Mouse (Mus musculus): ENCODE results near the gene Lrrc2. TPM values are rescaled to one million over a fixed set of nuclear protein-coding genes. Genes with fewer than 3 reads are reported as not detected.
A peak's percentile ranks its signal among the peaks of the same experiment; 100 is the strongest.

Gene Lrrc2
- total and polyA plus RNA-seq, 3 experiments, result 1.6 to 3.6 (median 1.6) TPM

- no peak for TF ChIP-seq KAT2A (IDR thresholded peaks at IDR 0.05; ENCODE audit: insufficient replicate concordance, low read length)
- H3K9me3 ChIP-seq (replicated peaks; ENCODE audit: low read length), result peaks cover 5% of the 10 kb centered on the region
- no peaks in the 10 kb centered on the region for H3K36me3 ChIP-seq (replicated peaks in 1 of 2; ENCODE audit: control insufficient read depth in 1 of 2, insufficient read depth in 1 of 2, low read length in 1 of 2)
- H3K9ac ChIP-seq (ENCODE audit: insufficient read depth, low read depth), result no peak within 1 kb of the TSS
- H3K79me2 ChIP-seq (replicated peaks; ENCODE audit: control insufficient read depth, extremely low read depth, insufficient read depth, poor library complexity, severe bottlenecking), result no peaks in the 10 kb centered on the region
- dilution Hi-C loops (cut with MboI; ENCODE audit: extremely low pct_ligation_motif_present, extremely low pct_unique_long_range_greater_than_20kb, low sequenced_read_pairs) (no loop called here), in situ Hi-C loops (cut with MboI; ENCODE audit: low pct_ligation_motif_present, low pct_unique_long_range_greater_than_20kb, low sequenced_read_pairs) (no loop called here)
- no peak within 1 kb of the TSS for H3K27ac ChIP-seq (ENCODE audit: insufficient read depth, low read depth)
- DNase-seq (ENCODE audit: extremely low read depth), result no peak
- H3K4me2 ChIP-seq (ENCODE audit: insufficient read depth, low read depth, poor library complexity, severe bottlenecking), result no peak within 1 kb of the TSS
- H3K27me3 ChIP-seq (replicated peaks), result peaks cover 4% of the 10 kb centered on the region
- peaks cover 0 to 16% of the 10 kb centered on the region in 2 experiments; a peak in 2 of 4 replicates for H3K4me1 ChIP-seq (ENCODE audit: control insufficient read depth in 1 of 2, insufficient read depth in 2 of 2)
- H3K4me3 ChIP-seq (replicated peaks in 1 of 3; ENCODE audit: low read depth in 2 of 3, low read length in 2 of 3, poor library complexity in 1 of 3), result no peak within 1 kb of the TSS
Observed at GRCm38 (mm10) chr9:110990204-110990603, 38.9 kb downstream of the Lrrc2 start, which contains the start of gene Rtp3. Gene Rtp3, minus strand, starts transcription at chr9:110990583.

GRCm38 (mm10) chr9:110993281-110993709 lies 42.0 kb downstream of the Lrrc2 start:
- no peaks in the 10 kb centered on the region for H3K9me3 ChIP-seq (replicated peaks; ENCODE audit: low read length)
- no peak overlapping the region for H3K4me2 ChIP-seq (ENCODE audit: insufficient read depth, low read depth, poor library complexity, severe bottlenecking)
- no peaks in the 10 kb centered on the region for H3K79me2 ChIP-seq (replicated peaks; ENCODE audit: control insufficient read depth, extremely low read depth, insufficient read depth, poor library complexity, severe bottlenecking)
- no peak overlapping the region for H3K9ac ChIP-seq (ENCODE audit: insufficient read depth, low read depth)
- peak; percentile 17 for DNase-seq (ENCODE audit: extremely low read depth)
- no peak overlapping the region for H3K27ac ChIP-seq (ENCODE audit: insufficient read depth, low read depth)
- in situ Hi-C loops (cut with MboI; ENCODE audit: low pct_ligation_motif_present, low pct_unique_long_range_greater_than_20kb, low sequenced_read_pairs) (no loop called here), dilution Hi-C loops (cut with MboI; ENCODE audit: extremely low pct_ligation_motif_present, extremely low pct_unique_long_range_greater_than_20kb, low sequenced_read_pairs) (no loop called here)
- H3K4me3 ChIP-seq (replicated peaks in 1 of 3; ENCODE audit: low read depth in 2 of 3, low read length in 2 of 3, poor library complexity in 1 of 3), result no peak overlapping the region
- H3K27me3 ChIP-seq (replicated peaks), result peaks cover 4% of the 10 kb centered on the region
- H3K36me3 ChIP-seq (replicated peaks in 1 of 2; ENCODE audit: control insufficient read depth in 1 of 2, insufficient read depth in 1 of 2, low read length in 1 of 2), result no peaks in the 10 kb centered on the region
- peaks cover 0 to 25% of the 10 kb centered on the region in 2 experiments; a peak in 2 of 4 replicates for H3K4me1 ChIP-seq (ENCODE audit: control insufficient read depth in 1 of 2, insufficient read depth in 2 of 2)
- no peak for TF ChIP-seq SMC3 (IDR thresholded peaks at IDR 0.05; ENCODE audit: low read depth, low read length)
- TF ChIP-seq EP300 (IDR thresholded peaks at IDR 0.05; ENCODE audit: low read length), result peak; percentile 62
- peak; percentile 90 for TF ChIP-seq IRF4 (IDR thresholded peaks at IDR 0.05; ENCODE audit: low read depth, low read length)
- peak; percentile 81 for TF ChIP-seq SIN3A (IDR thresholded peaks at IDR 0.05; ENCODE audit: low read length)
- TF ChIP-seq MAX (IDR thresholded peaks at IDR 0.05; ENCODE audit: low read length), result 0 out of 2 replicates have a peak, but pooled peaks have one; percentile 17
- TF ChIP-seq RCOR1 (conservative IDR thresholded peaks at IDR 0.05; ENCODE audit: low read depth, low read length), result peak; percentile 47; the same call in 1 of the 2 replicates
- TF ChIP-seq MEF2A (IDR thresholded peaks at IDR 0.05; ENCODE audit: borderline replicate concordance, low read depth, low read length), result 0 out of 2 replicates have a peak, but pooled peaks have one; percentile 16
- TF ChIP-seq JUND (conservative IDR thresholded peaks at IDR 0.05; ENCODE audit: low read depth, low read length), result peak; percentile 60
- TF ChIP-seq TCF12 (IDR thresholded peaks at IDR 0.05; ENCODE audit: low read depth, low read length), result 0 out of 2 replicates have a peak, but pooled peaks have one; percentile 39
- no peak for TF ChIP-seq ZNF384 (IDR thresholded peaks at IDR 0.05; ENCODE audit: low read depth, low read length)
- no peak for TF ChIP-seq MAFK (IDR thresholded peaks at IDR 0.05; ENCODE audit: insufficient replicate concordance, low read length)
- TF ChIP-seq ELF1 (IDR thresholded peaks at IDR 0.05; ENCODE audit: low read depth, low read length), result 0 out of 2 replicates have a peak, but pooled peaks have one; percentile 17
- peak; percentile 85 for TF ChIP-seq MXI1 (IDR thresholded peaks at IDR 0.05; ENCODE audit: low read depth, low read length)
